Mouse (Mus musculus): Measurements from ENCODE around the gene Tchp.
A peak's percentile ranks its signal among the peaks of the same experiment; 100 is the strongest.

Tchp gene

DNA sequence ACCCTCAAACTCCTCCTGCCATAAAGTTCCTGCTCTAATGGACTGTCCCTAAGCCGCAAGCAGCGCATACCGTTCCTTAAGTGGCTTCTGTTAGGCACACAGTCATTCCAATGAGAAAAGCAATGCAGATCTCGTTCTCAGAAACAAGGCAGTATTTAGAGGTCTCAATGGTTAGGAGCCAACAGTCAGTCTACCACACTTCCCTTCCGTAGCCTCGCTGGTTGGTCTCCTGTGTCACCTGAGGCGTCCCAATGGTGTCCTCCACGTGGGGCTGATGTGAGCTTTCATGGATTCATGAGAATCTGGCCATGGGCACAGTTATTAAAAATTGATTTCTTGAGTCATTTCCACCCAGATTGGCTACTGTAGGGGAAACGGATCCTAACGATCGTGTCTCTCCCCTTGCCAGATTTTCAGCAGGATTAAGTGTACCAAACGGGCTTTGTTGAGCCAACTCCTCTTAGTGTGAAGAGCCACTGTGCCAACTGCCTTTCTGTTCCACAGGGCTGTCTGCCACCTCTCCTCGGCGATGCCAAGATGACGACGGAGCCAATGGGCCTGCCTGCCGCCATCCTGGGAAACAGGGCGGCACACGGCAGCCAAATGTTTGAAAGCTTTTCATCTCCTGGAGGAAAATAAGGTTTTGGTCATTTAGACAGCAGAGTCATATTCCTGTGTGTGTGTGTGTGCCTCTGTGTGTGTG, 9.4 kb upstream of the Tchp start:
- DNase-seq = no peak

- no peak for DNase-seq
These were observed 8.5 kb upstream of the Tchp start for GRCm38 (mm10) chr5:114699015-114699414.

DNA sequence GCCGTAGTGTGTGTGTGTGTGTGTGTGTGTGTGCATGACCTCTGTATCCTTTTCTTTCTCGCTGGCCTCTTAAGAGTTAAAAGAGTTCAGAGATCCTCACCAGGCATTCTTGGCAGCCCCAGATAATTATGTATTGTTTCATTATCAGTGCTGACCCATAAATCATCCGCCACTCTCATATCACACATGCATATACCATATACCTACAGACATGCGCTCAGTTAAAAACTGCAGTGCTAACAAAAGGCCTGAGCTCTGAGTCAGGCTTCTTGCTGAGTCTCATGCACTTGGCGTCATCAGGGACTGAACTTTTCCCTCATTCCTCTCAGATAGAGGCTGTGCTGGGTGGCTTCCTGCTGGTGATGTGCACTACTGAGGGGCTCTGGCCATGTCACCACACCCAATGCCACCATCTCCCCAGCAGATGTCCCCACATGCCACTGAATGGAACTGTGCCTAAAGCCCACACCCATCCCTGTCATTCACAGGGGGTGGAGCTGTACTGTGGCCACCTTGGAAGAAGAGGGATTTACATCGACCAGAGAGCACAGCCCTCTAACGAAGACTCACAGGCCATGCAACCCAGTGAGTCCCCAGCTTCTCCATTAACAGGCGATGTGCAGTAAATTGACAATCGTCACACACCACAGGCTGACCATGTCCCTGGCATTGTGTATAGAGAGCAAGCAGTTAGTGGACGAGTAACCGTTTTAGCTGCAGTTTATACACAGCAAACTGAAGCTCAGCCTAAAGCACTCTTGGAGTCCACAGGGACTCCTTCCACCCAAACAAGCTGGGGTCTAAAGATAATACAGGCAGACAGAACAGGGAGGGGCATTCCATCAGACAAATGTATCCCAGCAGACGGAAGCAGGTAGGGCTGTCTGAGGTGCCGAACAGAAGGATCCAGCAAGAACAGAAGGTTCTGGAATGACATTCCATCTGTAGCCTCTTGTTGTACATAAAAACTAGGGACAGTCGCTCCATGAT, 4.9 kb upstream of the Tchp start:
- peak; percentile 61 to 68 for DNase-seq

DNA sequence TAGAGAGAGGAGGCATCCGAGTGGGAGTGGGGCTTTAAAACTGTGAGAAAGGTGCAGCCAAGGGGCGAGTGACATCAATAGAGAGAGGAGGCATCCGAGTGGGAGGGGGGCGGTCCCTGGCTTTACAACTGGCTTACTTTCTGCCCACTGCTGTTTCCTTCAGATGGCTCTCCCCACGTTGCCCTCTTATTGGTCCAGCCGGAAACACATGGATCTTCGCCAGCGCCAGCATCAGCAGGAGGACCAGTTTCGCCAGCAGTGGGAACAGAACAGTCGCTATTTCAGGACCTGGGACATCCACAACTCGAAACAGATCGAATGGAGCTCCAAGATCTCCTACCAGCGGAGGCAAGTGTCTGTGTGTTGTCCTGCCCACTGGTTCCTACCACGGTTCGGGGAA, 931 bp downstream of the Tchp start:
- DNase-seq = no peak

DNA sequence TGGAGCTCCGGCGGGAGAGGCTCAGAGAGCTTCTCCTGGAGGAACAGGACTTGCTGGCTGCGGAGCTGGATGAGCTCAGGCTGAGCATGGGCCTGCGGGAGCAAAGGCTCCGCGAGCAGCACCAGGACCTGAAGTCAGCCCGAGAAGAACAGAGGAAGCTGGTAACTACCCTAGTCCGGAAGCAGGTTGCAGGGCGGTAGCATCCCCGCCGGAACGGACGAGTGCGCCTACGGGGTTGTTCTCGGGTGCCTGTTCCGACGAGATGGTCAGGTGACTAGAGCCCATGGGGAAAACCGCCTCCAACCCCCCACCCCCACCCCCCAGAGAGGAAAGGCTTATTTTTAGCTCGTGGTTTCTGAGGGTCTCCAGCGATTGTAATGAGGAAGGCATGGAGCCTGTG, 1.8 kb downstream of the Tchp start:
- DNase-seq = no peak

GRCm38 (mm10) chr5:114714551-114714950, 7.0 kb downstream of the Tchp start:
- DNase-seq = no peak

GRCm38 (mm10) chr5:114717292-114717691, 9.7 kb downstream of the Tchp start:
- no peak for DNase-seq

DNA sequence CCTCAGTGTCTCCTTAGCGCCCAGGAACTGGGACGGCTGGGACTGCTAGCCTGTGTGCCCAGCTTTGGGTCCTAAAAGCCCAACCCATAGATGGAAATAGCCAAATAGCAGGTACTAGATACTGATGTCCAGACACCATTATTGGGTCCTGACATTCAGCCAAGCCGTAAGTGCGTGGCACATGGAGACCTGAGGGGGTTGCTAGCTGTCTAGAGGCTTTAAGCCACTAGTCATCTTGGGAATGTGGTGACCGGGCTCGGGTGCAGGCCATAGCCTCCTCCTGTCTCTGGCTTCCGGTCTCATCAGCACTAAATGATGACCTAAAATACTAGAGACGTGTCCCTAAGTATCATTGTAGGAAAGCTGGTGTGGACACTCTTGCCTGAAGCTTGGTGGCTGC, 10.4 kb downstream of the Tchp start:
- no peak for DNase-seq

GRCm38 (mm10) chr5:114718483-114718882, 10.9 kb downstream of the Tchp start:
- DNase-seq = no peak

DNA sequence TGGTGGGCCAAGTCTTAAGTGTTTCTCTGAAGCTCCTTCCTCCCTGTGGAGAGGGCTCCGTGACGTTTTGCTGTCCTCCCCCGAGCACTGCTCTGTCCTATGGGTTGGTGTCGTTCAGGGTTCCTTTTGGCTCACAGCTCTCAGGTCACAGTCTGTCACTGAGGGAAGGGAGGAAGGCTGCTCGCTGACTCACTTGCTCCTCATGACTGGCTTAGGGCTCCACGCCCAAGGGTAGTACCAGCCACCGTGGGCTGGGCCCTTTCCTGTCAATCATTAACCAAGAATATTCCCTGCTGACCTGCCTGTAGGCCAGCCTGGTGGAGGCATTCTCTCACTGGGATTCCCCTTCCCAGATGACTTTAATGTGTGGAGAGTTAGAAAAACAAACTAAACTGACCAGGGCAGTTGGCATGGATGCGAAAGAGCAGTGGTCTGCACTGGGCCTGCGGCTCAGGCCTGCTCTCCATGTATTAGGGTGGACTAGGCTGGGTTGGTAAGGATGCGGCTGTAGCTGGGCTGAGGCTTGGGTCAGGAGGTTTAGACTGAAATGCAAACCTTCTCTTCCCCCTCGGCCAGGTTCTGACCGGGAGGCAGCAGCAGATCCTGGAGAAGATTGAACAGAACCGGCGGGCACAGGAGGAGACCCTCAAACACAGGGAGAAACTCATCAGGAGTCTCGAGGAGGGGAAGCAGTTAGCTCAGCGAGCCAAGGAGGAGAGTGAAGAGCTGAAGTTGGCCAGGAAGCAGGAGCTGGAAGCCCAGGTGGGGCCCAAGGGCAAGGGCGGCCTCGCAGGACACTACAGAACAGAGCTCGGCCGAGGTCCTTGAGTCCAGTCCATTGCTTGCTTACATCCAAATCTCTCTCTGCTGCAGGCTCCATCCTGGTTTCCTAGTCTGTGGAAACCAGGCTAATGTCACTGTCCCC, 11.7 kb downstream of the Tchp start:
- peak; percentile 52 to 74 for DNase-seq

DNA sequence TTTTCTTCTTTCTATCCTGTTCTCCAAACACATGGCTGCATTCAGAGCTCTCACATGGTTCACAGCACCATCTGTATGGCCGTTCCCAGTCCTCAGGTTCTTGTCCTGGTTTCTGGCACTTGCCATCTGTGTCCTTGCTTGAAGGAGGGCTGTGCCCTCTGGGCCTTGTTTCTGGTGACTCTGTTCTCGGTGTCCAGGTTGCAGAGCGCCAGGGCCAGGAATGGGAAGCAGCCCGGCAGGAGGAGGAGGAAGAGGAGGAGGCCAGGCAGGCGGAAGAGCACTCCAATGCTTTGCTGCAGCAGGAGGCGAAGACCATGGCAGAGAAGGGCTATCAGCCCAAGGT, 12.3 kb downstream of the Tchp start:
- DNase-seq = no peak

DNA sequence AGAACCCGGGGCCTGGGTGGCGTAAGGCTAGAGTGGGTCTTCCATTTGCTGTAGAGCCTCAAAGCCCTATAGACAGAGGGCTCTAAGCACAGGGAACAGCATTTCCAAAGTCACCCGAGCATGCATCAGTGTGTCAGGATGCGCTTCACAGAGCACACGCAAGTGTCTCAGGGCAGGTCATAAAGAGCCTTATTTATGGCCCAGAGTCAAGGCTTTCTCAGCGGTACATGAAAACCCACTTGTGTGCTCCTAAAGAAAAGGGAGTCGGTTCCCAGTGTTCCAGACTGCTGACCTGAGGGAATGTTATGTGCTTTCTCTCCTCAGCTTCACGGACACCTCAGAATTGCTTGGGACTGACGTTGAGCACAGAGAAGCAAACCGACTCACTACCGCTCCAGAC, 13.2 kb downstream of the Tchp start:
- no peak for DNase-seq

- DNase-seq = no peak
These were observed 14.4 kb downstream of the Tchp start for GRCm38 (mm10) chr5:114721969-114722368.

DNA sequence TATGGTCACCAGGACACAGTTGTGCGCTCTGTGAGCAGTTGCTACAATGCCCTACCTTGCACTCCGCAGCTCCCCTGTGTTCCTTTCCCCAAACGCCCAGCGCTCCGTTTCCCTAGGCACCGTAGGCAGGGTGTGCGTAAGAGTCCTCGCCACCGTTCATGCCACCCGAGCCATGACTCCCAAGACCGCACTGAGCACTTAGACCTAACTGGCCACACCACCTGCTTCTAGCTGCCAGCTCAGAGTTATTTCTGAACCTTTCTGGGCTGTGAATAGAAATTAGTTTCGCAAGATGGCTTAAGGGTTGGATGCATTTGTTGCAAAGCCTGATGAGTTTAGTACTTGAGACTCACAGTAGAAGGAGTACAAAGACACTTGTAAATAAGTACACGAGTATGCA, 15.3 kb downstream of the Tchp start:
- no peak for DNase-seq

- no peak for DNase-seq
These were observed 20.6 kb downstream of the Tchp start for GRCm38 (mm10) chr5:114728160-114728559.

DNA sequence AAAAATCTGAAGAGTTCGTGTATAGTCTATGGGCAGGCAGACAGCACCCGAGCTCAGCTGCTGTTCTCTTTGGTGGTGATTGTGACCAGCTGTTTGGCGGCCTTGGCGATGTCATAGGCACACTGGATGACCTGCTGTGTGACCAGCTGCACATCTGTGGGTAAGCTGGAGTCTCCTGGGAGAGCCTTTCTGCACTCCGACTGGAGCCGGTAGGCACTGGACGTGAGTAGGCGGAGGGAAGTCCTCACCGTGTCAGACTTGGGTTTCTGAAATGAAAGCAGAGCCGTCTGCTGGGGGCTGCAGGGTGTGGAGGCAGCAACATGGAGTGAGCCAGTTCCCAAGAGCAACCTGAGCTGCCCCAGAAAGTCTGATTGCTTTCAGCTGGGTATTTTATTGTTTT, 22.6 kb downstream of the Tchp start:
- DNase-seq = no peak

GRCm38 (mm10) chr5:114731498-114731897, 23.9 kb downstream of the Tchp start:
- DNase-seq = no peak

GRCm38 (mm10) chr5:114731969-114732368, 24.4 kb downstream of the Tchp start:
- DNase-seq = no peak

DNA sequence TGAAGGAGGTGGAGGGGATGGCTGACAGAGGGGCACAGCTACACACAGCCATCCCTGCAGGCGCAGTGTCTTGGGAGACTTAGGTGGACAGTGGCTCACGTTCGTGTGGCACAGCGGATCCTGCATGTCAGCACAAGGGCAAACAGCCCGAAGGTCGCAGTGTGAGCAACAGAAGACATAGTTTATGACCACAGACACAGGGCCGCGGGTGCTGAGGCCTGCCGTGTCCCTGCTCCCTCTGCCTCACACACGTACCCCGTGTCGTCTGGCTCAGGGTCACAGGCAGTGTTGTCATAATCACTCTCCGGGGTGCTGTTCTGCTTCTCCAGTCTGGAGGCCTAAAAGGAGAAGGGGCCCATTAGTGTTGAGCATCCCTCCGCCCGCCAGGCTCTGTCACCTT, 26.0 kb downstream of the Tchp start:
- DNase-seq = no peak

GRCm38 (mm10) chr5:114737090-114737887, 29.7 kb downstream of the Tchp start:
- DNase-seq = peak; percentile 50 to 59

DNA sequence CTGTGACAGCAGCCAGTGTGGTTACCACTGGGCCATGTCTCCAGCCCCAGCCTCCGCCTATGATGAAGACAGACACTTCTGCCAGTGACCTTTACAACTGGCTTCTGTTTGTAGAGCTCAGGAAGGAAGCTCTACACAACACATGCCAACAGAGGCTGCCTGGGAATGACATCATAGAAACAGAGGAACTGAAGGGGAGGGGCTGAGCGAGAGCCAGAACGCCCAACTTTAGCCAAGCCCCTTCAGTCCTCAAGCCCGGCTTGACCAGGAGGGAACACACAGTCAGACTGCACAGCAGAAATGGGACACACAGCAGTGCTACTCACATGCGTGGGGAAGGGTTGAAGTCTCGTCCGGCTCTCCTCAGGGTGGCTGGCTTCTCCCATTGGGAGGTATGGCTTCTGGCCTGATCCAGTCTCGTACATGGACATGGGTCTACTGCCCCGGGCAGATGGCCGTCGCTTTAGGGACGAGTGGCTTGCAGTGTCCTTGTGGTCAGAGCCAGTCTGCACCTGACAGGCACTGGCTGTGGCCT, 31.2 kb downstream of the Tchp start:
- DNase-seq = peak in 1 of 2 experiments; percentile 51

GRCm38 (mm10) chr5:114740595-114740994, 33.0 kb downstream of the Tchp start:
- peak in 1 of 2 experiments; percentile 62 for DNase-seq

Data from kidney, postnatal 4 days (tissue).